ENCODE assay signal across 10 mouse cellular contexts in the genomic region with DNA sequence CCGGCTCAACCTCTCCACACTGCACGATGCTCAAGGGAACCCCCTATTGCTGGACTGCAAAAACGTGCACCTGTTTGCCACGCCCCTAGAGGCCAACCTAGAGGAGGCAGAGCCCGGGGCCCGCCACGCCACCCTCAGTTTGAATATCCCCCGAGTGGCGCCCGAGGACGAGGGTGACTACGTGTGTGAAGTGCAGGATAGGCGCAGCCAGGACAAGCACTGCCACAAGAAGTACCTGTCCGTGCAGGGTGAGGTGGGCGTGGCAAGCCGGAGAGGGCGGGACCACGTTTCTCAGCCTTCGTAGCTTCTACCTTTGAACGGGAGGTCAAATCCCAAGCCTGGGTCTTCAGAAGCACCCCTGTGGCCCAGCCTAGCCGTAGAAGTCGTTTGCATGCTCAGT. TPM values are rescaled to one million over a fixed set of nuclear protein-coding genes. Genes with fewer than 3 reads are reported as not detected.
A peak's percentile ranks its signal among the peaks of the same experiment; 100 is the strongest.
DNase-seq lines count a peak whose midpoint lies in the region; ATAC-seq and TF ChIP-seq lines count a peak whose summit lies in the region.
"Had no signal": no experiment of that assay in that cellular context is flagged by ENCODE, and none has a peak within 500 bp of the region (broad histone marks: within the 10 kb centered on the region; RNA-seq: fewer than 3 reads in every experiment).

No protein-coding gene starts in this region.

- 10% methylated on average over 22 of the region's 22 CpGs for WGBS in kidney, embryonic 16.5 days
- WGBS in embryonic facial prominence, embryonic 12.5 days = 5% methylated on average over 22 of the region's 22 CpGs
- WGBS in hindbrain, embryonic 16.5 days = 7% methylated on average over 18 of the region's 22 CpGs
- WGBS in midbrain, postnatal 0 days = 9% methylated on average over 22 of the region's 22 CpGs

- H3K36me3 ChIP-seq in kidney, embryonic 16.5 days (ENCODE audit: insufficient read depth, low read length) = no peaks in the 10 kb centered on the region
- H3K36me3 ChIP-seq in embryonic facial prominence, embryonic 12.5 days = no peaks in the 10 kb centered on the region
- no peaks in the 10 kb centered on the region for H3K36me3 ChIP-seq in hindbrain, embryonic 16.5 days (ENCODE audit: control insufficient read depth, insufficient read depth, low read length)
- no peaks in the 10 kb centered on the region for H3K36me3 ChIP-seq in midbrain, postnatal 0 days (ENCODE audit: insufficient read depth, low read length)
- H3K36me3 ChIP-seq: G1E had no signal

- H3K4me1 ChIP-seq in kidney, embryonic 16.5 days (ENCODE audit: insufficient read depth, low read length) = peaks cover 9% of the 10 kb centered on the region; the same call in 1 of the 2 replicates
- H3K4me1 ChIP-seq in embryonic facial prominence, embryonic 12.5 days = peaks cover 3% of the 10 kb centered on the region
- H3K4me1 ChIP-seq in hindbrain, embryonic 16.5 days (ENCODE audit: control insufficient read depth, insufficient read depth, low read depth, low read length) = peaks cover 13% of the 10 kb centered on the region
- H3K4me1 ChIP-seq in midbrain, postnatal 0 days (ENCODE audit: insufficient read depth, low read length) = 0 out of 2 replicates have a peak, but pooled peaks cover 4% of the 10 kb centered on the region

- DNase-seq in kidney, adult 11 months = no peak
- DNase-seq in midbrain, postnatal 0 days (ENCODE audit: low spot score) = no peak
- no peak for DNase-seq in gastrocnemius, postnatal 4 days (ENCODE audit: low spot score in 2 of 2)
- DNase-seq in left cerebral cortex, postnatal 10 days (ENCODE audit: extremely low spot score in 1 of 2, low spot score in 2 of 2) = no peak
- DNase-seq: lung, postnatal 36 days had no signal

- H3K9me3 ChIP-seq in kidney, embryonic 16.5 days (ENCODE audit: low read length) = no peaks in the 10 kb centered on the region
- H3K9me3 ChIP-seq in embryonic facial prominence, embryonic 12.5 days = no peaks in the 10 kb centered on the region
- H3K9me3 ChIP-seq in hindbrain, embryonic 16.5 days (ENCODE audit: control insufficient read depth, low read length) = no peaks in the 10 kb centered on the region
- no peaks in the 10 kb centered on the region for H3K9me3 ChIP-seq in midbrain, postnatal 0 days (ENCODE audit: low read length)
- H3K9me3 ChIP-seq: G1E had no signal

- no peak for ATAC-seq in kidney, embryonic 16.5 days (ENCODE audit: low FRiP score, low TSS enrichment)
- no peak for ATAC-seq in embryonic facial prominence, embryonic 12.5 days (ENCODE audit: insufficient number of reproducible peaks, insufficient read depth, low FRiP score, low TSS enrichment)
- 0 out of 2 replicates have a peak, but pooled peaks have one; percentile 10 for ATAC-seq in hindbrain, embryonic 16.5 days
- 0 out of 2 replicates have a peak, but pooled peaks have one; percentile 14 for ATAC-seq in midbrain, postnatal 0 days (ENCODE audit: low FRiP score)
- no peak for ATAC-seq in megakaryocyte progenitor cell, adult 5-6 weeks (replicated peaks; ENCODE audit: poor library complexity)

- peak; percentile 45 for TF ChIP-seq CTCF in midbrain, postnatal 0 days (IDR thresholded peaks at IDR 0.05)

- H3K4me2 ChIP-seq in kidney, embryonic 16.5 days (replicated peaks; ENCODE audit: low read depth, low read length) = peak overlapping the region; percentile 47
- peak overlapping the region; percentile 27; the same call in 1 of the 2 replicates for H3K4me2 ChIP-seq in embryonic facial prominence, embryonic 12.5 days (replicated peaks)
- H3K4me2 ChIP-seq in hindbrain, embryonic 16.5 days (ENCODE audit: low read length) = peak overlapping the region; percentile 67
- peak overlapping the region; percentile 54 for H3K4me2 ChIP-seq in midbrain, postnatal 0 days (ENCODE audit: low read depth, low read length, poor library complexity, severe bottlenecking)

- no peak overlapping the region for H3K9ac ChIP-seq in kidney, embryonic 16.5 days (replicated peaks; ENCODE audit: low read length)
- no peak overlapping the region for H3K9ac ChIP-seq in embryonic facial prominence, embryonic 12.5 days
- peak overlapping the region; percentile 35 for H3K9ac ChIP-seq in hindbrain, embryonic 16.5 days (ENCODE audit: low read depth, low read length)
- H3K9ac ChIP-seq in midbrain, postnatal 0 days (replicated peaks; ENCODE audit: low read length, poor library complexity, severe bottlenecking) = peak overlapping the region; percentile 39; the same call in 1 of the 2 replicates

- peak overlapping the region; percentile 17 for H3K4me3 ChIP-seq in kidney, embryonic 16.5 days (ENCODE audit: low read length)
- peak overlapping the region; percentile 18 for H3K4me3 ChIP-seq in embryonic facial prominence, embryonic 12.5 days
- peak overlapping the region; percentile 40 for H3K4me3 ChIP-seq in hindbrain, embryonic 16.5 days (ENCODE audit: low read length)
- H3K4me3 ChIP-seq in midbrain, postnatal 0 days (ENCODE audit: low read depth, low read length) = peak overlapping the region; percentile 34

- H3K27ac ChIP-seq in kidney, embryonic 16.5 days (ENCODE audit: low read length) = no peak overlapping the region
- no peak overlapping the region for H3K27ac ChIP-seq in embryonic facial prominence, embryonic 12.5 days
- no peak overlapping the region for H3K27ac ChIP-seq in hindbrain, embryonic 16.5 days (ENCODE audit: low read depth, low read length)
- H3K27ac ChIP-seq in midbrain, postnatal 0 days (ENCODE audit: low read depth, low read length) = no peak overlapping the region

- intact Hi-C loops in left cerebral cortex, postnatal 10 days (cut with DNase I) = no loop called here

- peaks cover 43% of the 10 kb centered on the region for H3K27me3 ChIP-seq in kidney, embryonic 16.5 days (ENCODE audit: insufficient read depth, low read length)
- peaks cover 61% of the 10 kb centered on the region for H3K27me3 ChIP-seq in embryonic facial prominence, embryonic 12.5 days
- H3K27me3 ChIP-seq in hindbrain, embryonic 16.5 days (replicated peaks; ENCODE audit: control insufficient read depth, insufficient read depth, low read length) = peaks cover 32% of the 10 kb centered on the region
- peaks cover 30% of the 10 kb centered on the region; the same call in 1 of the 2 replicates for H3K27me3 ChIP-seq in midbrain, postnatal 0 days (ENCODE audit: insufficient read depth, low read length)

RNA-seq across cellular contexts. Expression of a gene that starts 25.0 kb away (rescaled TPM):
- 9.7 and 11.6 TPM in 2 replicates for polyA plus RNA-seq in kidney, embryonic 16.5 days (2015; fragmentation: Nextera tagmentation; extraction: Ambion mirVana)
- polyA plus RNA-seq in embryonic facial prominence, embryonic 12.5 days (2016; fragmentation: Nextera tagmentation; extraction: Ambion mirVana) = 5.1 and 5.4 TPM in 2 replicates
- polyA plus RNA-seq in hindbrain, embryonic 16.5 days (2015; fragmentation: Nextera tagmentation; extraction: Ambion mirVana) = 1.5 and 1.9 TPM in 2 replicates
- 2.6 and 2.8 TPM in 2 replicates for total RNA-seq in midbrain, postnatal 0 days (2014; rRNA removed)
- polyA plus RNA-seq in midbrain, postnatal 0 days (2015; fragmentation: Nextera tagmentation; extraction: Ambion mirVana) = 1.3 and 1.4 TPM in 2 replicates
- 1 to 10 TPM; 7.3 to 7.5 TPM for total RNA-seq in gastrocnemius, postnatal 4 days (2021)
- total RNA-seq in megakaryocyte progenitor cell, adult 5-6 weeks (2015) = 0.02 and 0.07 TPM in 2 replicates
- total RNA-seq in megakaryocyte progenitor cell, adult 5-6 weeks (2017) = 0.17 and 0.24 TPM in 2 replicates
- 1 to 10 TPM; 3.4 to 3.8 TPM for total RNA-seq in left cerebral cortex, postnatal 10 days (2021)

RNA-seq across cellular contexts. Expression of a gene that starts 29.3 kb away (rescaled TPM):
- not detected in 2 replicates for polyA plus RNA-seq in kidney, embryonic 16.5 days (2015; fragmentation: Nextera tagmentation; extraction: Ambion mirVana)
- polyA plus RNA-seq in embryonic facial prominence, embryonic 12.5 days (2016; fragmentation: Nextera tagmentation; extraction: Ambion mirVana) = not detected in 2 replicates
- polyA plus RNA-seq in hindbrain, embryonic 16.5 days (2015; fragmentation: Nextera tagmentation; extraction: Ambion mirVana) = not detected in 2 replicates
- not detected in 2 replicates for total RNA-seq in midbrain, postnatal 0 days (2014; rRNA removed)
- 0.59 TPM in 1 of 2 replicates, not detected in the other for polyA plus RNA-seq in midbrain, postnatal 0 days (2015; fragmentation: Nextera tagmentation; extraction: Ambion mirVana)
- total RNA-seq in gastrocnemius, postnatal 4 days (2021) = under 1 TPM in 1 of 2 experiments, not detected in 1; 0.62 TPM
- not detected in 2 replicates for total RNA-seq in megakaryocyte progenitor cell, adult 5-6 weeks (2015)
- total RNA-seq in megakaryocyte progenitor cell, adult 5-6 weeks (2017) = not detected in 2 replicates
- total RNA-seq in left cerebral cortex, postnatal 10 days (2021) = not detected
- total RNA-seq: G1E had no signal
- polyA plus RNA-seq: G1E had no signal

Comparison
In these comparisons a context has a peak if more than half of its experiments do, and no peak if none do; other contexts are left out.
1. ATAC-seq: peak in hindbrain, embryonic 16.5 days (single experiment) and midbrain, postnatal 0 days (single experiment); none in kidney, embryonic 16.5 days (single experiment), embryonic facial prominence, embryonic 12.5 days (single experiment) and megakaryocyte progenitor cell, adult 5-6 weeks (single experiment).
2. H3K9ac ChIP-seq: peak in hindbrain, embryonic 16.5 days (single experiment) and midbrain, postnatal 0 days (single experiment); none in kidney, embryonic 16.5 days (single experiment) and embryonic facial prominence, embryonic 12.5 days (single experiment).
3. Peak in every context shown above with its lines, with median percentiles within 50 percentile points of each other: H3K4me2 ChIP-seq and H3K4me3 ChIP-seq.